Mouse (Mus musculus) G1E (cell line): ENCODE data around the gene Metap1d. TPM values are rescaled to one million over a fixed set of nuclear protein-coding genes. Genes with fewer than 3 reads are reported as not detected.

Experiments
- ATAC-seq: 2 replicates; pipeline ENCODE4 v1.8.0; 2016; ENCODE audit warnings: mild to moderate bottlenecking; ENCODE audit not compliant: insufficient number of reproducible peaks, poor library complexity, low FRiP score, severe bottlenecking; ENCODE audit errors: extremely low read depth
- DNase-seq: peaks from one replicate; pipeline ENCODE4 v3.0.0; 2012; ENCODE audit warnings: low spot score
- H3K27me3 ChIP-seq: 2 replicates; pipeline ENCODE4 v1.6.1; 2012; ENCODE audit warnings: mild to moderate bottlenecking, low read length, inconsistent platforms; ENCODE audit not compliant: insufficient read depth
- H3K36me3 ChIP-seq: replicated peaks from 2 replicates; pipeline ENCODE3; 2012; ENCODE audit warnings: mild to moderate bottlenecking, inconsistent platforms
- H3K4me1 ChIP-seq: 2 replicates; pipeline ENCODE4 v1.6.1; 2012; ENCODE audit warnings: low read depth, low read length, inconsistent platforms, mixed read lengths; ENCODE audit not compliant: insufficient read depth
- H3K4me3 ChIP-seq: 2 replicates; pipeline ENCODE4 v1.5.1; 2012; ENCODE audit warnings: low read depth, mild to moderate bottlenecking, inconsistent platforms, low read length, moderate library complexity, mixed read lengths
- H3K9me3 ChIP-seq: replicated peaks from 2 replicates; pipeline ENCODE4 v1.6.1; 2012; ENCODE audit warnings: inconsistent platforms
- CTCF ChIP-seq: IDR thresholded peaks from 2 replicates; pipeline ENCODE4 v1.5.1; 2012; ENCODE audit warnings: low read depth, low read length, inconsistent platforms, mixed read lengths
- GATA1 ChIP-seq: IDR thresholded peaks from 2 replicates; pipeline ENCODE4 v1.6.1; 2012; ENCODE audit warnings: borderline replicate concordance, low read length, inconsistent platforms, mixed read lengths
- GATA2 ChIP-seq: IDR thresholded peaks from 2 replicates; pipeline ENCODE4 v1.6.1; 2012; ENCODE audit warnings: low read depth, low read length, inconsistent platforms, borderline replicate concordance
- POLR2AphosphoS5 ChIP-seq: IDR thresholded peaks from 2 replicates; pipeline ENCODE4 v1.6.1; 2012; ENCODE audit warnings: low read depth, low read length, inconsistent platforms; ENCODE audit not compliant: insufficient replicate concordance
- TAL1 ChIP-seq: conservative IDR thresholded peaks from 2 replicates; pipeline ENCODE4 v1.6.1; 2012; ENCODE audit warnings: low read depth, low read length, inconsistent platforms, mixed read lengths
- polyA plus RNA-seq: library from polyadenylated mRNA; stranded (reverse); fragments of >175 nt; gene quantifications from 2 replicates; pipeline ENCODE4 v1.2.3, GENCODE M21; 2012
- total RNA-seq, 2 experiments: library from RNA; stranded (forward) in 1 of 2; stranded (reverse) in 1 of 2; fragments of 200-1000 nt in 1 of 2; fragments of >200 nt in 1 of 2; fragmentation: Nextera tagmentation in 1 of 2; gene quantifications; 2 replicates each; pipeline ENCODE4 v1.2.3; 2014 to 2017

Gene Metap1d
- total and polyA plus RNA-seq, 3 experiments, result 8.2 to 104 (median 39.9) TPM

DNA sequence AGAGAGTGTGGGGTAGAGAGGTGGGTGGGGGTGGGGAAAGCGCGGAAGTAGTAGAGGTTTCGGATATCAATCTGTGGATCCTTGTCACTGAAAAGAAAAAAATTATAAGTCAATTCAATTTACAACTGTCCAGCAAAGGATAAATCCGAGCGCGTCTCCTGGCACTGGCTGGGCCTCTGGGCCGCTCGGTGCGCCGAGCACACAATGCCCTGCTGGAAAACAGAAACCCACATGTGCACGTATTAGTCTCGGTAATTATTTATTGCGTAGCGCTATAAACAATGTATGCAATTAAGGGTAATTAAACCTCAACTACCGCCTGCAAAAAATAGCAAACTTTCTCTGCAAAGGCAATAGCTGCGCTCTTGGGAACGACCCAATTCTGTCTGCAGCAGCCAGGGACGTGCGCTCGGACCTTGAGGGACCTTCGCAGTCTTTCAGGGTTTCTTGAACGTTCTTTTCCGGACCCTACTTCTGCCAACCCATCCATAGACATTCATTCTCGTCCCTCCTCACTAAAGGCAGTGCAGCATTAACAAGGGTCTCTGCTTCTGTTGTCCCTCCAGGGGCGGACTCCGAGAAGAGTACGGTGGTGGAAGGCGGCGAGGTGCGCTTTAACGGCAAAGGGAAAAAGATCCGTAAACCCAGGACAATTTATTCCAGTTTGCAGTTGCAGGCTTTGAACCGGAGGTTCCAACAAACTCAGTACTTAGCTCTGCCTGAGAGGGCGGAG, 77.5 kb downstream of the Metap1d start:
- H3K4me3 ChIP-seq, result peak overlapping the region; percentile 76
- H3K9me3 ChIP-seq, result no peaks in the 10 kb centered on the region
- no peak for ATAC-seq
- H3K36me3 ChIP-seq, result peaks cover 9% of the 10 kb centered on the region
- DNase-seq, result no peak
- H3K27me3 ChIP-seq, result peaks cover 69% of the 10 kb centered on the region
- TF ChIP-seq GATA2 (no peak), CTCF (no peak), GATA1 (no peak), TAL1 (no peak), POLR2AphosphoS5 (no peak)
- peaks cover 59% of the 10 kb centered on the region for H3K4me1 ChIP-seq

GRCm38 (mm10) chr2:71531124-71531590, 78.1 kb downstream of the Metap1d start:
- ATAC-seq, result no peak
- TF ChIP-seq CTCF (no peak), GATA1 (no peak), GATA2 (no peak), POLR2AphosphoS5 (no peak), TAL1 (no peak)
- no peak for DNase-seq

GRCm38 (mm10) chr2:71531990-71532970, 79.2 kb downstream of the Metap1d start:
- H3K36me3 ChIP-seq, result peaks cover 9% of the 10 kb centered on the region
- peaks cover 53% of the 10 kb centered on the region for H3K4me1 ChIP-seq
- no peak for ATAC-seq
- H3K27me3 ChIP-seq, result peaks cover 80% of the 10 kb centered on the region
- no peak for TF ChIP-seq GATA1
- TF ChIP-seq GATA2, result no peak
- no peak for TF ChIP-seq POLR2AphosphoS5
- no peak for TF ChIP-seq TAL1
- no peak for TF ChIP-seq CTCF
- peak overlapping the region; percentile 50; the same call in 1 of the 2 replicates for H3K4me3 ChIP-seq
- DNase-seq, result no peak
- H3K9me3 ChIP-seq, result no peaks in the 10 kb centered on the region

More at GRCm38 (mm10) chr2:71531124-71531590, 78.1 kb downstream of the Metap1d start:
- H3K9me3 ChIP-seq, result no peaks in the 10 kb centered on the region
- peaks cover 73% of the 10 kb centered on the region for H3K27me3 ChIP-seq
- peaks cover 9% of the 10 kb centered on the region for H3K36me3 ChIP-seq
- no peak overlapping the region; the same call in 1 of the 2 replicates for H3K4me3 ChIP-seq
- H3K4me1 ChIP-seq, result peaks cover 59% of the 10 kb centered on the region

GRCm38 (mm10) chr2:71533094-71533493, 80.0 kb downstream of the Metap1d start:
- peaks cover 9% of the 10 kb centered on the region for H3K36me3 ChIP-seq
- H3K9me3 ChIP-seq, result no peaks in the 10 kb centered on the region
- TF ChIP-seq GATA2 (no peak), TAL1 (no peak), POLR2AphosphoS5 (no peak), GATA1 (no peak), CTCF (no peak)
- ATAC-seq (no peak), DNase-seq (no peak)
- H3K4me1 ChIP-seq, result peaks cover 49% of the 10 kb centered on the region
- peaks cover 86% of the 10 kb centered on the region for H3K27me3 ChIP-seq
- no peak overlapping the region for H3K4me3 ChIP-seq

DNA sequence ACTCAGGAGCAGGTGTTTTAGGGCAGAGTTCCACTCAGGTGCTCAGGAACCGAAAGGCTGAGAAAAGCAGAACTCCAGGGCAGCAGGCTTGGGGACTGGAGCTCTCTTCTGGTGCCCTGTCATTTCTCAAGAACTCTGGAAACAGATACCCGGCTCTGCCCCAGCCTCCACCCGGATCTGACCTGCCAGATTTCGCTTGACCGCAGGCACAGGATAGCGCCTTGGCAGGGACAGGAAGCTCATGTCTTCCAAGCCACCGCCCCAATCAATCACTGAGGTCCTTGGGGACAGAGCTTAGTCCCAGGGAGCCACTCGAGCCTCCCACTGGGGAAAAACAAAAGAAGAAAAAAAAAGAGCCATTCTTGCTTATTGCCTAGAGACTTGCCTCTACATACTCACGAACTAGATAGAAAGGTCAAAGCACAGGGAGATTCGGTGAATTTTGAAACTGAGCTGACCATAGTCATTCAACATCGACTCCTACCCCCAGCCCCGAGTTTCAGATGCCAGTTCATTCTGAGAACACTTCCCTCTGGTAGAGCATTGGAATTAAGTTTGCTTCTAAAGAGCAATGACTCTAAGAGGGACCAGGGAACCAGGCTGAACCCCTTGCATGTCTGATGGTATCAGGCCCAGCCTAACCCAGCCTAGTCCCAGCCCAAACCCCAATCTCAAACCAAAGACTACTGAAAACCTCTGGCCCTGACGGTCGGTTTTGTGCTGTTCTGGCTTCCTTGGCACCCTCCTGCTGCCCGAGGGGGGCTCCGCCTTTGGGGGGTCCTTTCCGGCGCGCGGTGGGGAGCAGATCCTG, 81.4 kb downstream of the Metap1d start:
- Histone ChIP-seq H3K36me3 (peaks cover 9% of the 10 kb centered on the region), H3K9me3 (no peaks in the 10 kb centered on the region), H3K4me3 (no peak overlapping the region), H3K27me3 (peaks cover 90% of the 10 kb centered on the region), H3K4me1 (peaks cover 44% of the 10 kb centered on the region)
- TF ChIP-seq POLR2AphosphoS5, result no peak
- no peak for TF ChIP-seq GATA1
- TF ChIP-seq CTCF, result no peak
- TF ChIP-seq TAL1, result no peak
- no peak for TF ChIP-seq GATA2
- ATAC-seq, result no peak
- no peak for DNase-seq
